Mouse (Mus musculus): Measurements from ENCODE around the gene Nfib. TPM values are rescaled to one million over a fixed set of nuclear protein-coding genes. Genes with fewer than 3 reads are reported as not detected.

Nfib gene
- polyA plus RNA-seq, 1 experiment from 2014 or later: 149 TPM

DNA sequence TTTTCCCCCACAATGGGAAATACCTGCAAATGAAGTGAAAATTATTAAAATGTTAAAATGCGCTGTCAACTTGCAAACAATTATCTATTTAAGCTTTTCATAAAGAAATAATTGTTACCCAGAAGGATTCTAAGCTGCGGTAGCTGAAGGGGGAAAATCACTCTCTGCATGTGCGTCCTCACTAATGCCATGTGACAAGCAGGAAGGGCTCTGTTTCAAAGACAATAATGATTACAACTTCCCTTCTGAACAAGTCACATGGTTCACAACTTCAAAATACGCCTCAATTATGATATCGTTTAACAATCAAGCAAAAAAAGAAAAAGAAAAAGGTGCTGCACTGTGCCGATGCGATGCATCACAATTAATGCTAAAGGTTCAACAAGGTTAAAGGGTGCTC lies 212.2 kb downstream of the Nfib start:
- H3K9me3 ChIP-seq (ENCODE audit: low read depth, low read length): no peaks in the 10 kb centered on the region
- H3K4me2 ChIP-seq: peak overlapping the region; percentile 23
- no peak overlapping the region; the same call in 1 of the 2 replicates for H3K27ac ChIP-seq (ENCODE audit: low read depth)
- DNase-seq: no peak
- no peak overlapping the region for H3K9ac ChIP-seq
- ATAC-seq (ENCODE audit: insufficient read depth): no peak
- H3K4me3 ChIP-seq (ENCODE audit: low read depth, low read length): no peak overlapping the region
- H3K36me3 ChIP-seq (ENCODE audit: insufficient read depth): peaks cover 73% of the 10 kb centered on the region
- H3K27me3 ChIP-seq (ENCODE audit: insufficient read depth, low read length): no peaks in the 10 kb centered on the region
- WGBS: 65% methylated on average over 7 of the region's 7 CpGs
- TF ChIP-seq CTCF (IDR thresholded peaks at IDR 0.05; ENCODE audit: low read depth): no peak
- peaks cover 34% of the 10 kb centered on the region; the same call in 1 of the 2 replicates for H3K4me1 ChIP-seq (ENCODE audit: insufficient read depth)

DNA sequence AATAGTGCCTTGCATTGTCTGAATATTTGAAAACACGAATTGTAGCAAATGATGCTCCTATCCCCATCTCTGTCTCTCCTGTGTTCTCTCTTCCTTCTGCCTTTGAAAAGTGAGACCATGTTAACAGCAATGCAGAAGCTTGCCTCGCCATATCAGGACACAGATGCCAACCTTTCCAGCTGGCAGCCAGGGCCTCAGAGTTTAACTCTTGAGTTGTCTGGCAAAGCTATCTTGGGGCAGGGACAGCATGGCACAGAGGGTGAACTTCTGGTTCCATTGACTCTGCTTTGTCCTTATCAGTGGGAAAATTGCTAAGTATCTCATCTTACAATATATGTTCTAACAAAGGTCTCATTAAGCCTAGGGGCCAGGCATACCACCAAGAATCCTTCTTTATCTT lies 212.8 kb downstream of the Nfib start:
- ATAC-seq (ENCODE audit: insufficient read depth): no peak
- Histone ChIP-seq H3K4me1 (ENCODE audit: insufficient read depth) (peaks cover 28% of the 10 kb centered on the region; the same call in 1 of the 2 replicates), H3K4me2 (no peak overlapping the region; the same call in 1 of the 2 replicates), H3K27me3 (ENCODE audit: insufficient read depth, low read length) (no peaks in the 10 kb centered on the region), H3K4me3 (ENCODE audit: low read depth, low read length) (no peak overlapping the region), H3K9me3 (ENCODE audit: low read depth, low read length) (no peaks in the 10 kb centered on the region), H3K36me3 (ENCODE audit: insufficient read depth) (peaks cover 72% of the 10 kb centered on the region), H3K9ac (no peak overlapping the region), H3K27ac (ENCODE audit: low read depth) (no peak overlapping the region)
- no peak for DNase-seq
- no peak for TF ChIP-seq CTCF (IDR thresholded peaks at IDR 0.05; ENCODE audit: low read depth)
- WGBS: 62% methylated on average over 2 of the region's 2 CpGs

DNA sequence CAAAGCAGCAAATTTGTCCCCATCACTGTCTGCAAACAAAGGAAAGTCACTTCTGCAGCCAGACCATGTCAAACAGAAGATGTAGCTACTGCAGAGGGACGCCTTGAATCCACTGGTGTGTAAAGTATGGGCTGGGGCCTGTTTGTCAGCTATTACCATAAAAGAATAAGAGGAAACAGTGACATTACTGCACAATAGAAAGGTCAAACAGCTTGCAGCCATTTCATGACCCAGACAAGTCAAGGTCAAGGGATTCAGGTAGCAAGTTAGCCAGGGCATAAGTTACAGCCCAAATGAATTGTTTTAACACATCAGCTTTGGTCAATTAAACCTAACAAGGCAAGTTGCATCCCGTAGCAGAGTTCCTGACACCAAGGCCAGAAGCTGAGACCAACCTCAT lies 215.6 kb downstream of the Nfib start:
- no peak overlapping the region for H3K9ac ChIP-seq
- H3K4me1 ChIP-seq (ENCODE audit: insufficient read depth): peaks cover 25% of the 10 kb centered on the region; the same call in 1 of the 2 replicates
- ATAC-seq (ENCODE audit: insufficient read depth) (no peak), DNase-seq (no peak)
- no peak overlapping the region; the same call in 1 of the 2 replicates for H3K27ac ChIP-seq (ENCODE audit: low read depth)
- H3K4me2 ChIP-seq: peak overlapping the region; percentile 23; the same call in 1 of the 2 replicates
- peaks cover 65% of the 10 kb centered on the region for H3K36me3 ChIP-seq (ENCODE audit: insufficient read depth)
- no peaks in the 10 kb centered on the region for H3K27me3 ChIP-seq (ENCODE audit: insufficient read depth, low read length)
- no peaks in the 10 kb centered on the region for H3K9me3 ChIP-seq (ENCODE audit: low read depth, low read length)
- TF ChIP-seq CTCF (IDR thresholded peaks at IDR 0.05; ENCODE audit: low read depth): no peak
- no peak overlapping the region for H3K4me3 ChIP-seq (ENCODE audit: low read depth, low read length)
- WGBS: 37% methylated on average over 2 of the region's 2 CpGs

DNA sequence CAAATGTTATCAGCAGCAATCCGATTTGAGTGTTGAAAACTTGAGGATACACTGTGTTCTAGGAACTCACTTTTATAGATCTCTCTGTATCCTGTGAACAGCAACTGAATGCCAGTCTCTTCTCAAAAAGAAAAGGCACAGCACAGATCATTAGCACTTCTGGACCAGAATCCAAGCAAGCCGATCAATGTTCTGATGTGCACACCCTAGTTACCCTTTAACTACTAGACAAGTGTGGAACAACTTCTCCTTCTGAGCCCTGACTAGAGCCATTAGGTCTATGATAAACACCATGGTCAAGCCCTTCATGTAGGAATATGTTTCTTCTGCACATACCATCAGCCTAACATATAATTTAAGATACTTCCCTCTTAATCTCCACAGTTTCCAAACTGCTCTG lies 219.6 kb downstream of the Nfib start:
- Histone ChIP-seq H3K4me3 (ENCODE audit: low read depth, low read length) (no peak overlapping the region), H3K4me2 (no peak overlapping the region), H3K36me3 (ENCODE audit: insufficient read depth) (peaks cover 50% of the 10 kb centered on the region), H3K9ac (no peak overlapping the region), H3K4me1 (ENCODE audit: insufficient read depth) (peaks cover 23% of the 10 kb centered on the region; the same call in 1 of the 2 replicates), H3K9me3 (ENCODE audit: low read depth, low read length) (no peaks in the 10 kb centered on the region), H3K27ac (ENCODE audit: low read depth) (no peak overlapping the region), H3K27me3 (ENCODE audit: insufficient read depth, low read length) (no peaks in the 10 kb centered on the region)
- DNase-seq (no peak), ATAC-seq (ENCODE audit: insufficient read depth) (no peak)
- WGBS: 70% methylated on average over 2 of the region's 2 CpGs
- no peak for TF ChIP-seq CTCF (IDR thresholded peaks at IDR 0.05; ENCODE audit: low read depth)

DNA sequence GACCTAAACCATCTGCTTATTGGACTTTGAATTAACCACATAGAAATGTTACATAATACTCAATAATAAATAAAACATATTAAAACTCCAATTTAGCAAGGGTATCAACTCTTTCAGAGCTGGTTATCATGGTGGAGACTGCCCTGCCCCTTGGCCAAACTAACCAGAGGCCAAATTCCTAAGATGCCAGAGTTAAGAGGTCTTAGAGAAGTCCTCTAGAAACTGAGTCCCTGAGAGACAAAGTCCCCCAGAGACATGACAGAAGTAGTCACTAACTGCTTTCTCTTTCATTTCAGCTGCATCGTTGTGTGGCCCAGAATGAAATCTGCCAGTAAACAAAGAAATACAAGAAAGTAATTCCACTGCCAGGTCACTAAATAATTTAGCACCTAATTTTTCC lies 221.7 kb downstream of the Nfib start:
- no peaks in the 10 kb centered on the region for H3K27me3 ChIP-seq (ENCODE audit: insufficient read depth, low read length)
- no peak overlapping the region for H3K4me3 ChIP-seq (ENCODE audit: low read depth, low read length)
- H3K4me2 ChIP-seq: peak overlapping the region; percentile 23; the same call in 1 of the 2 replicates
- TF ChIP-seq CTCF (IDR thresholded peaks at IDR 0.05; ENCODE audit: low read depth): no peak
- H3K27ac ChIP-seq (ENCODE audit: low read depth): peak overlapping the region; percentile 56; the same call in 1 of the 2 replicates
- H3K4me1 ChIP-seq (ENCODE audit: insufficient read depth): peaks cover 14% of the 10 kb centered on the region; the same call in 1 of the 2 replicates
- ATAC-seq (ENCODE audit: insufficient read depth) (no peak), DNase-seq (no peak)
- no peaks in the 10 kb centered on the region for H3K9me3 ChIP-seq (ENCODE audit: low read depth, low read length)
- no peak overlapping the region for H3K9ac ChIP-seq
- H3K36me3 ChIP-seq (ENCODE audit: insufficient read depth): peaks cover 54% of the 10 kb centered on the region
- WGBS: 22% methylated on average over 1 of the region's 1 CpGs

DNA sequence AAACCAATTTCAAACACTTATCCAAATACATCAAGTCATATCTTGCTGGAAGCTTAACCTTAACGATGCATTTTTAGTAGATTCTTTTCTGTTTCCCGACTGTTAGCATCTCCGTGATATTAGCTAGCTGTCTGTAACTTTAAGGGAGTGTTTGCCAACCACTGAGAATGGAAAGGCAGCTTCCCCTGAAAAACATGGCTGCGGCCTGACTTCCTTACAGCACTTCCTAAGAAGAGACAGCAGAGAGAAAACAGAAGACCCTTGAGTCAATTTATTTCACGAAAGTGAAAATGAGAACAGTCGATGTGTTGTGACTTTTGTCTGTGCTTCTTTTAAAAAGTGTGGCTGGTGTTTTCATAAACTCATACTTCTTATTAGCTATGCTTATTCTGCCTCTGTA lies 222.3 kb downstream of the Nfib start:
- Histone ChIP-seq H3K9ac (no peak overlapping the region), H3K27me3 (ENCODE audit: insufficient read depth, low read length) (no peaks in the 10 kb centered on the region), H3K4me1 (ENCODE audit: insufficient read depth) (peaks cover 14% of the 10 kb centered on the region; the same call in 1 of the 2 replicates), H3K9me3 (ENCODE audit: low read depth, low read length) (no peaks in the 10 kb centered on the region), H3K27ac (ENCODE audit: low read depth) (peak overlapping the region; percentile 56; the same call in 1 of the 2 replicates), H3K4me3 (ENCODE audit: low read depth, low read length) (no peak overlapping the region), H3K4me2 (peak overlapping the region; percentile 23; the same call in 1 of the 2 replicates), H3K36me3 (ENCODE audit: insufficient read depth) (peaks cover 49% of the 10 kb centered on the region)
- DNase-seq (no peak), ATAC-seq (ENCODE audit: insufficient read depth) (no peak)
- 50% methylated on average over 6 of the region's 6 CpGs for WGBS
- TF ChIP-seq CTCF (IDR thresholded peaks at IDR 0.05; ENCODE audit: low read depth): no peak

DNA sequence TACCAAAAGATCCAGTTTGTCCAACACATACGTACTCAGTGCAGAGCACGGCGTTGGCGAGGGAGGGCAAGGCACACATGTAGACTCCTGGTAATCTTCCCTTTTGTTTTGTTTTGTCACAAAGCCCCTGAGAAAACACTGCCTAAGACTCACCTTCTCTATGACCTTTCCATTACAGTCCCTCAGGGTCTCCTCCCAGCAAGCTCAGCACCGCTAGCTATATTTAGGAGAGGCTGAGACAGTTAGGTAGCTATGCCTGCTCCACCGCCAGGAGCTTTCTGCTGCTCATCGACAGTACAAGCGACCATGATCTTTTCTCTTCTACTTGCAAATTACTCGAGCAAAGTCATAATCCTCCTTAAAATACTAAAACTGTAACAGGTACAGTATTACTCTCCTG lies 224.9 kb downstream of the Nfib start:
- no peak overlapping the region for H3K9ac ChIP-seq
- H3K4me1 ChIP-seq (ENCODE audit: insufficient read depth): peaks cover 12% of the 10 kb centered on the region; the same call in 1 of the 2 replicates
- DNase-seq: no peak
- H3K4me3 ChIP-seq (ENCODE audit: low read depth, low read length): no peak overlapping the region
- no peak for TF ChIP-seq CTCF (IDR thresholded peaks at IDR 0.05; ENCODE audit: low read depth)
- H3K4me2 ChIP-seq: no peak overlapping the region
- no peaks in the 10 kb centered on the region for H3K9me3 ChIP-seq (ENCODE audit: low read depth, low read length)
- WGBS: 86% methylated on average over 9 of the region's 9 CpGs
- no peak for ATAC-seq (ENCODE audit: insufficient read depth)
- H3K27ac ChIP-seq (ENCODE audit: low read depth): no peak overlapping the region
- no peaks in the 10 kb centered on the region for H3K27me3 ChIP-seq (ENCODE audit: insufficient read depth, low read length)
- peaks cover 27% of the 10 kb centered on the region for H3K36me3 ChIP-seq (ENCODE audit: insufficient read depth)
